Mouse (Mus musculus) lung, postnatal 0 days (tissue): ENCODE measurements around the gene E130309D02Rik.

Experiments used
- CTCF ChIP-seq: IDR thresholded peaks from 2 replicates; pipeline ENCODE4 v1.5.1; 2016; ENCODE audit warnings: antibody characterized with exemption, mild to moderate bottlenecking
- EP300 ChIP-seq: IDR thresholded peaks from 2 replicates; pipeline ENCODE4 v1.6.1; 2016; ENCODE audit warnings: antibody characterized with exemption, mild to moderate bottlenecking, control low read depth

- no peak for TF ChIP-seq CTCF
- no peak for TF ChIP-seq EP300
Observed at GRCm38 (mm10) chr5:143261636-143262035, 53.5 kb downstream of the E130309D02Rik start.
